Mouse (Mus musculus): ENCODE data around the gene BC067074. TPM values are rescaled to one million over a fixed set of nuclear protein-coding genes. Genes with fewer than 3 reads are reported as not detected.

The BC067074 gene
- polyA plus RNA-seq, 1 experiment from 2014 or later = 3.9 TPM

DNA sequence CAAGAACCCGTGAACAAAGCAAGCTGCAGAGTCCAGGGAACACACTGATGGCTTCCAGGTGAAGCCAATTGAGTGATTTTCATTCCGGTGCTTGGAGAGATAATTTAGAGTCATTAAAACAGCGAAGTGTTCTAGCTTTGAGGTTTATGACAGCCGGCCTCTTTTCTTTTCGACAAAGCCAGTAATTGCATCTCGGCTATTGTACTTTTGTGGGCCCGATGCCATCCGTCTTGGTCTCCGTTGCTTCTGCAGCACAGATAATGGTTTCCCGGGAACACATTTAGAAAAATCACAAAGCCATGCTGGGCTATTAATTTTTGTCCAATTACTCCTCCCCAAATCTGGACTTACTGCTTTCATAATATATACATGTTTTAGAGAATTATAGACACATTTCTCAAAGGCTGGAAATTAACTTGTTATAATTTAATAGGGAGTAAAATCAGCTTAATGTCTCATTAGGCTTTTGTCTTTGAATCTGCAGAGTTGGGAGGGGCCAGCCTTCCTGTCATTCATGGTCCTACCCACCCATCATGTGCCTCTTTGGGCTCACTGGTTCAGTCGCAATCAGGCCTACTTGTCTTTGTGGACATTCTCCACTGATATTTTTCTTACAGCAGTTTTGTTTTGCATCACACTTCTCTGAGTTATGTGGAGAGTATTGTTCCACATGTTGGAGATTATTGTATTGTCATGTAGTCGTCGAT is 64.6 kb downstream of the BC067074 start:
- no peak overlapping the region for H3K9ac ChIP-seq (ENCODE audit: low read length)

DNA sequence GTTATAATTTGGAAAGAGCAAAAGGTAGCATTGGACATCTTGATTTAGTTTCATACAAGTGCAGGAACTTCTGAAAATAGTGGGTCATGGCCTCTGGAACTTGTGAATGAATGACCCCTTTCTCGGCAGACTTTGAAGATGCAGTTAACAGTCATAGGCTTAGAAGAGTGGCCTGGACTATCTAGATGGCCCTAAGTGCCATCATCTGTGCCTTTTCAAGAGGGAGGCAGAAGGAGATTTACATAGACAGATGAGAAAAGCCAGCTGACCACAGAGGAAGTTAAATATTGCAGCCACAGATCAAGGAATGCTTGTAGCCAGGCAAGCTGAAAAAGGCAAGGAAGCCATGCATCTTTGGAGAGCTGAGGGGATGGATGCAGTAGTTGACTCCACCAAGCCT is 66.7 kb downstream of the BC067074 start:
- H3K36me3 ChIP-seq (ENCODE audit: control insufficient read depth, insufficient read depth, low read length) = no peaks in the 10 kb centered on the region
- ATAC-seq (ENCODE audit: insufficient read depth, low FRiP score) = no peak
- 49% methylated on average over 1 of the region's 1 CpGs for WGBS
- H3K9ac ChIP-seq (ENCODE audit: low read length) = no peak overlapping the region
- no peak overlapping the region for H3K4me2 ChIP-seq (ENCODE audit: low read depth, low read length)
- no peaks in the 10 kb centered on the region for H3K4me1 ChIP-seq (ENCODE audit: control insufficient read depth, insufficient read depth, low read length)
- H3K9me3 ChIP-seq (replicated peaks; ENCODE audit: control insufficient read depth, low read length) = no peaks in the 10 kb centered on the region
- no peaks in the 10 kb centered on the region for H3K27me3 ChIP-seq (ENCODE audit: control insufficient read depth, insufficient read depth, low read length)
- H3K4me3 ChIP-seq (replicated peaks; ENCODE audit: low read length) = no peak overlapping the region
- no peak overlapping the region for H3K27ac ChIP-seq (ENCODE audit: low read length)

More for the DNA sequence above, 64.6 kb downstream of the BC067074 start:
- H3K27me3 ChIP-seq (ENCODE audit: control insufficient read depth, insufficient read depth, low read length) = no peaks in the 10 kb centered on the region
- no peaks in the 10 kb centered on the region for H3K9me3 ChIP-seq (replicated peaks; ENCODE audit: control insufficient read depth, low read length)
- no peak for ATAC-seq (ENCODE audit: insufficient read depth, low FRiP score)
- 83% methylated on average over 13 of the region's 13 CpGs for WGBS
- no peaks in the 10 kb centered on the region for H3K36me3 ChIP-seq (ENCODE audit: control insufficient read depth, insufficient read depth, low read length)
- peaks cover 4% of the 10 kb centered on the region; the same call in 1 of the 2 replicates for H3K4me1 ChIP-seq (ENCODE audit: control insufficient read depth, insufficient read depth, low read length)
- H3K4me3 ChIP-seq (replicated peaks; ENCODE audit: low read length) = no peak overlapping the region
- H3K4me2 ChIP-seq (ENCODE audit: low read depth, low read length) = no peak overlapping the region
- H3K27ac ChIP-seq (ENCODE audit: low read length) = no peak overlapping the region

DNA sequence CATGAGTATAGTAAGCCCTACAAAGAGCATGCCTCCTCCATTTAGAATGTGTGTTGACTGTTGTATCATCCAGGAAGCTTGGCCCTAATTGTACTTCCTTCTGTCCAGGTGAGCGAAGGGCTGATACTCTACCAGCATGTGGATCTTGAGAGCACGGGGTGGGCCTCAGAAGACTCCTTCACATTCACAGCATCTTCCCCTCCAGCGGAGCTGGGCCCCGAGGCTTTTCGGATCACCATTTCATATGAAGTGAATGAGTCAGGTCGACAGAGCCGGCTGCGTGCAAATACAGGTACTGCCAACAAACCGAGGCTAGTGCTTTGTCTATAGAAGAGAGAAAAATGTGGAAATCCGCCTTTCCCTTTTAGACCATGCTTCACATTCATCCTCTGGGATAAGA is 73.0 kb downstream of the BC067074 start:
- H3K27ac ChIP-seq (ENCODE audit: low read length) = no peak overlapping the region
- no peak overlapping the region for H3K4me3 ChIP-seq (replicated peaks; ENCODE audit: low read length)
- H3K9ac ChIP-seq (ENCODE audit: low read length) = no peak overlapping the region
- no peaks in the 10 kb centered on the region for H3K27me3 ChIP-seq (ENCODE audit: control insufficient read depth, insufficient read depth, low read length)
- no peaks in the 10 kb centered on the region for H3K9me3 ChIP-seq (replicated peaks; ENCODE audit: control insufficient read depth, low read length)
- peaks cover 8% of the 10 kb centered on the region; the same call in 1 of the 2 replicates for H3K4me1 ChIP-seq (ENCODE audit: control insufficient read depth, insufficient read depth, low read length)
- no peaks in the 10 kb centered on the region for H3K36me3 ChIP-seq (ENCODE audit: control insufficient read depth, insufficient read depth, low read length)
- no peak for ATAC-seq (ENCODE audit: insufficient read depth, low FRiP score)
- no peak overlapping the region for H3K4me2 ChIP-seq (ENCODE audit: low read depth, low read length)
- 84% methylated on average over 10 of the region's 10 CpGs for WGBS

DNA sequence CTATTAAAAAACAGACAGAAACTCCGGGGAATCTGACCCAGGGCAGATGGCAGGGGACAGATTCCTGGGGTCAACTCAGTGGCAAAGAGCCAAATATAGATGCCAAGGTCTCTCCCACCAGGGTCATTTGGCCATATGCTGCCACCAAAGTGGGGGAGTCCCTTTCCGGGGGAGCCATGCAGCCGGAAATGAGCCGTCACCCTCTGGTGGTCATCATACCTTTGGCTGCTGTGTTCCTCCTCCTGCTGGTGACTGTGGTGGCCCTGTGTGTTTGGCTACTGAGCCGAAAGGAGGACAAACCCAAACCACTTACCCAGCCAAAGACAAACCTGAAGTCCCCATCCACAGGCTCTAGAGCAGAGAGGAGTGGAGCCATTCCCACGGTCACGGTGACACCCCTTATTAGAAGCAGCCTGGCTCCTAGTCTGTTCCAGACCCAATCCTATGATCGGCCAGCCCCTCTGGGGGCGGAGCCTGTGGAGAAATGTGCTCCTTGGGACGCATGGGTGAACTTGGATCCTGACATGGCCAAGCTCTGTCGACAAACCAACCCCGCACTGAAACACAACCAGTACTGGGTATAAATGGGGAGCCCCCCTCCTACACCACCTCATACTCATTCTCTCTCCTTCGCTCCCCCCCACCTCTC is 76.1 kb downstream of the BC067074 start:
- no peak for ATAC-seq (ENCODE audit: insufficient read depth, low FRiP score)
- no peak overlapping the region for H3K4me3 ChIP-seq (replicated peaks; ENCODE audit: low read length)
- peaks cover 8% of the 10 kb centered on the region; the same call in 1 of the 2 replicates for H3K4me1 ChIP-seq (ENCODE audit: control insufficient read depth, insufficient read depth, low read length)
- no peaks in the 10 kb centered on the region for H3K9me3 ChIP-seq (replicated peaks; ENCODE audit: control insufficient read depth, low read length)
- H3K27ac ChIP-seq (ENCODE audit: low read length) = no peak overlapping the region
- no peaks in the 10 kb centered on the region for H3K27me3 ChIP-seq (ENCODE audit: control insufficient read depth, insufficient read depth, low read length)
- H3K9ac ChIP-seq (ENCODE audit: low read length) = no peak overlapping the region
- WGBS = 80% methylated on average over 13 of the region's 13 CpGs
- H3K4me2 ChIP-seq (ENCODE audit: low read depth, low read length) = no peak overlapping the region
- no peaks in the 10 kb centered on the region for H3K36me3 ChIP-seq (ENCODE audit: control insufficient read depth, insufficient read depth, low read length)

DNA sequence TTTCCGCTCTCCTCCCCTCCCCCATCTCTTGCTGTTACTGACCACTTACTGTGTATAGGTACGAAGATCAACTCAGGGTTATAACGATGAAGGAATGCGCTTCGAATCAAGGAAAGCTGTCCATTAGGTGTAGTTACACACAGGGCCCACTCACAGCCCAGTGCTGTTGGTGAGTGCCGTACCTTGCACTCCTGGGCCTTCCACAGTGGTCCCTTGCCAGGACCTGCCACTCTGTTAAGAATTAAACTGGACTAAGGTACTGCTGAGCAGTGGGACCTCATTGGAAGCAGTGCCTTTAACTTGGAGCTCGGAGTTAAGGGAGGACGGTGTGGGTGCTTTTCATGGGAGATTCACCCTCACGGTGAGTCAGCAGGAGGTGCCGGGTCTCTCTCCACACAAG is 76.7 kb downstream of the BC067074 start:
- no peak for ATAC-seq (ENCODE audit: insufficient read depth, low FRiP score)
- peaks cover 8% of the 10 kb centered on the region; the same call in 1 of the 2 replicates for H3K4me1 ChIP-seq (ENCODE audit: control insufficient read depth, insufficient read depth, low read length)
- H3K9ac ChIP-seq (ENCODE audit: low read length) = no peak overlapping the region
- H3K27ac ChIP-seq (ENCODE audit: low read length) = no peak overlapping the region
- no peaks in the 10 kb centered on the region for H3K9me3 ChIP-seq (replicated peaks; ENCODE audit: control insufficient read depth, low read length)
- WGBS = 76% methylated on average over 10 of the region's 10 CpGs
- H3K4me2 ChIP-seq (ENCODE audit: low read depth, low read length) = no peak overlapping the region
- no peaks in the 10 kb centered on the region for H3K27me3 ChIP-seq (ENCODE audit: control insufficient read depth, insufficient read depth, low read length)
- H3K36me3 ChIP-seq (ENCODE audit: control insufficient read depth, insufficient read depth, low read length) = no peaks in the 10 kb centered on the region
- H3K4me3 ChIP-seq (replicated peaks; ENCODE audit: low read length) = no peak overlapping the region

DNA sequence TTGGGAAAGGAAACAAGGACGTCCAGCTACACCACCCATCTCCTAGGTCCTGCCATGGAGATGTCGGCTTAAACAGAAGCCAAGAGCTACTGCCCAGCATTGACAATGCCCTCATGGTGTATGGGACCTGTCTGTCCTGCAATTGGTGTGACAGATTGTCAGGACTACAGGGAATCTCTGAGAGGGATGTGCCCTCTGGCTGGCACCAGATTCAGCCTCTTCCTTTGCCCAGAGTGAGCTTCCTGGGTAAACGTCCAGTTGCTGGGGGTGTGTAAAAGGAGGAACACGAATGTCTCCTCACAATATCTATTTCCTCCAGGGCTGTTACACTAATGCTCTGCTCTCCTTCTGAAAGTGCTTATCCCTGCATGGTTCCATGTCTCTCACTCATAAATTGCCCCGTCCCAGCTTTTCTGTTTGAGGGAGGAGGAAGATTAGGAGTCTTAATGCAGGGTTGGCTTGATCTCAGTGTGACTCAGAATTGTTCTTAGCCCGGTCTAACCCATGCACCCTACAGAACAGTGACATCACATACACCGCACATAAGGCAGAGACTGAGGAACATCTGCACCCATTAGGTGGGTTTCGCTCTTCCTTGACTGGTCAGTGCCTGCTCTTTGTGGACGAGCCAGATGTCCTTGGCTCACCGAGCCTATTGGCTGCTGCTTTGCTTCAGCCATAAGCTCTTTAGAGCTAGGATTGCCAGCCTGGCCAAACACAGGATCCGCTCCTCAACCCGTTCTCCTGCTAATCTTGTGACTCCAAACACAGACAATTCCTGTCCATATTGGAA is 80.5 kb downstream of the BC067074 start:
- H3K9ac ChIP-seq (ENCODE audit: low read length) = no peak overlapping the region
- no peaks in the 10 kb centered on the region for H3K36me3 ChIP-seq (ENCODE audit: control insufficient read depth, insufficient read depth, low read length)
- peak; percentile 61 for ATAC-seq (ENCODE audit: insufficient read depth, low FRiP score)
- H3K4me3 ChIP-seq (replicated peaks; ENCODE audit: low read length) = no peak overlapping the region
- no peak overlapping the region; the same call in 1 of the 2 replicates for H3K27ac ChIP-seq (ENCODE audit: low read length)
- H3K4me1 ChIP-seq (ENCODE audit: control insufficient read depth, insufficient read depth, low read length) = peaks cover 5% of the 10 kb centered on the region; the same call in 1 of the 2 replicates
- no peaks in the 10 kb centered on the region for H3K9me3 ChIP-seq (replicated peaks; ENCODE audit: control insufficient read depth, low read length)
- H3K27me3 ChIP-seq (ENCODE audit: control insufficient read depth, insufficient read depth, low read length) = no peaks in the 10 kb centered on the region
- 73% methylated on average over 12 of the region's 12 CpGs for WGBS
- H3K4me2 ChIP-seq (ENCODE audit: low read depth, low read length) = no peak overlapping the region

DNA sequence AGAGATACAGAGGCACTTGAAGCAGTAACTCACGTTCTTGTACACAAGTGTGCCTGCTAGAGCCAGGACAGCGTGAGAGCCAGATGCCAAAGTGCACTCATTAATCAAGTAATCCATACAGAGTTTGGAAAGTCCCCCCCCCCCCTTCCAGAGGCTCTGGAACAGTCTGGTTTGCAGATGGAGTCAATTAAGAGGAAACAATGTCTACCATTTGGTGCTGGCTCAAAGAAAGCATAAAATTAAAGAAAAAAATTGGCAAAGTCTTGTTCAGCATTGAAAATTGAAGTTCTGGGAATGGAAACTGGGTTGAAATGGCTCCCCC is 81.1 kb downstream of the BC067074 start:
- ATAC-seq (ENCODE audit: insufficient read depth, low FRiP score) = peak; percentile 62; the same call in 1 of the 2 replicates
- 27% methylated on average over 2 of the region's 2 CpGs for WGBS
- H3K4me1 ChIP-seq (ENCODE audit: control insufficient read depth, insufficient read depth, low read length) = peaks cover 5% of the 10 kb centered on the region; the same call in 1 of the 2 replicates
- no peak overlapping the region for H3K27ac ChIP-seq (ENCODE audit: low read length)
- no peak overlapping the region for H3K4me2 ChIP-seq (ENCODE audit: low read depth, low read length)
- H3K36me3 ChIP-seq (ENCODE audit: control insufficient read depth, insufficient read depth, low read length) = no peaks in the 10 kb centered on the region
- no peaks in the 10 kb centered on the region for H3K27me3 ChIP-seq (ENCODE audit: control insufficient read depth, insufficient read depth, low read length)
- H3K9me3 ChIP-seq (replicated peaks; ENCODE audit: control insufficient read depth, low read length) = no peaks in the 10 kb centered on the region
- H3K9ac ChIP-seq (ENCODE audit: low read length) = no peak overlapping the region
- no peak overlapping the region for H3K4me3 ChIP-seq (replicated peaks; ENCODE audit: low read length)

DNA sequence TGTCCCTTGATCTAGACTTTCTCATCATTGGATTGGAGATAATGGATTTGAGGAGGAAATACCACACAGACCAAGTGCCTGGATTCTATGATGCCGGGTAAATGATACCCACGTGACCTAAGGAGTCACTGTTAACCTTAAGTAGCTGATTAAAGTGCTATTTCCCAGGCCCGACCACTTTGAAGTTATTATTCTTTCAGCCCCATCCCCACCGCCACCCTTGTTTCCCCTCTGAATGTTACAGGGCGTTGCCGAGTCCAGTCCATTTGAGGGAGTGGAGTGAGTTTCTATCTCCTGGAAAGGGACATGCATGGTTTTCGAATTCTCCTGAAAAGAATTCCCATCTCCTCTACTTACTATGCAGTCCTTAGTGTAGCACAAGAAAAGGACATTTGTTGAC is 84.7 kb downstream of the BC067074 start:
- Histone ChIP-seq H3K9me3 (replicated peaks; ENCODE audit: control insufficient read depth, low read length) (no peaks in the 10 kb centered on the region), H3K36me3 (ENCODE audit: control insufficient read depth, insufficient read depth, low read length) (no peaks in the 10 kb centered on the region), H3K9ac (ENCODE audit: low read length) (no peak overlapping the region), H3K27ac (ENCODE audit: low read length) (no peak overlapping the region), H3K4me3 (replicated peaks; ENCODE audit: low read length) (no peak overlapping the region), H3K4me1 (ENCODE audit: control insufficient read depth, insufficient read depth, low read length) (no peaks in the 10 kb centered on the region), H3K4me2 (ENCODE audit: low read depth, low read length) (no peak overlapping the region), H3K27me3 (ENCODE audit: control insufficient read depth, insufficient read depth, low read length) (no peaks in the 10 kb centered on the region)
- 81% methylated on average over 7 of the region's 7 CpGs for WGBS
- no peak for ATAC-seq (ENCODE audit: insufficient read depth, low FRiP score)

DNA sequence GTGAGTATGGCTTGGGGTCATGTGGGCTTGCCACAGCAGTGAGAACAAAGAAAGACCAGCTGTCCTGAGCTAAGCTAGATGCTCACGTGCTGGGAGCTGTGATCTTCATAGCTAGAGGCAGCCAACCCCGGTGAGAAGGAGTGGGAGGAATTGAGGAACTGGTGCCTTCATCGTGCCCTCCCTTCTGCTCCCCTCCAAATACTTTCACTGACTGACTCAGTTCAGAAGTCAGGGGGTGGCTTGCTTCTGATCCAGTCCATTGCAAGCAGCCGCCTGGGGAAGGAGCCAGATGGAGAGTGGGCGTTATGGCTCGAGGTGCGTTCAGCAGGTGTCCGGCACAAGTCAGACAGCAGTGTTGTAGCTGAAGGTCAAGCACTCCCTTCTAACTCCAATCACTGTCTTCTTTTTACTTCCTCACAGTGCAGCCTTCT is 86.0 kb downstream of the BC067074 start:
- Histone ChIP-seq H3K27me3 (ENCODE audit: control insufficient read depth, insufficient read depth, low read length) (no peaks in the 10 kb centered on the region), H3K27ac (ENCODE audit: low read length) (no peak overlapping the region), H3K36me3 (ENCODE audit: control insufficient read depth, insufficient read depth, low read length) (no peaks in the 10 kb centered on the region), H3K4me3 (replicated peaks; ENCODE audit: low read length) (no peak overlapping the region), H3K4me1 (ENCODE audit: control insufficient read depth, insufficient read depth, low read length) (no peaks in the 10 kb centered on the region), H3K4me2 (ENCODE audit: low read depth, low read length) (no peak overlapping the region), H3K9me3 (replicated peaks; ENCODE audit: control insufficient read depth, low read length) (no peaks in the 10 kb centered on the region), H3K9ac (ENCODE audit: low read length) (no peak overlapping the region)
- 81% methylated on average over 8 of the region's 8 CpGs for WGBS
- no peak; the same call in 1 of the 2 replicates for ATAC-seq (ENCODE audit: insufficient read depth, low FRiP score)

Data from stomach, embryonic 16.5 days (tissue).